Mouse (Mus musculus) brain, embryonic 18.5 days (tissue): ENCODE measurements at regions not wholly inside any gene's neighbourhood (a gene's known extent, or its start where the extent isn't known, plus 50 kb on each side); places are given as distances from the start of the nearest gene placed in this dataset.

Experiments used
- DNase-seq: peaks from one replicate; pipeline ENCODE4 v3.0.0-alpha.2; 2012; ENCODE audit warnings: low read depth, low spot score

- no peak for DNase-seq
Measured at GRCm38 (mm10) chr7:84800966-84801365, 52.4 kb upstream of the Olfr291 start.

- DNase-seq: no peak
Measured at GRCm38 (mm10) chr7:84794655-84795054, 58.7 kb upstream of the Olfr291 start.

- peak; percentile 58 for DNase-seq
Measured at GRCm38 (mm10) chr7:84779276-84779825, 74.0 kb upstream of the Olfr291 start.

- DNase-seq: no peak
Measured at GRCm38 (mm10) chr7:84777696-84778095, 75.7 kb upstream of the Olfr291 start.

GRCm38 (mm10) chr7:84756261-84756660 lies 66.5 kb upstream of the Zfand6 start:
- DNase-seq: no peak

GRCm38 (mm10) chr7:84753361-84753760 lies 63.6 kb upstream of the Zfand6 start:
- DNase-seq: no peak

- DNase-seq: peak; percentile 52
Measured at GRCm38 (mm10) chr7:84749434-84750301, 59.9 kb upstream of the Zfand6 start.

- no peak for DNase-seq
Measured at GRCm38 (mm10) chr7:84747847-84748246, 58.1 kb upstream of the Zfand6 start.

GRCm38 (mm10) chr7:84744321-84745070 lies 54.7 kb upstream of the Zfand6 start:
- no peak for DNase-seq

GRCm38 (mm10) chr7:84739965-84740390 lies 50.2 kb upstream of the Zfand6 start:
- no peak for DNase-seq
